Mouse (Mus musculus): ENCODE results near the gene Ap3m1. TPM values are rescaled to one million over a fixed set of nuclear protein-coding genes. Genes with fewer than 3 reads are reported as not detected.

Gene Ap3m1
- polyA plus RNA-seq, 1 experiment from 2014 or later, result 92.4 TPM

GRCm38 (mm10) chr14:21064321-21064720 lies 12.0 kb upstream of the Ap3m1 start:
- Histone ChIP-seq H3K4me3 (no peak overlapping the region), H3K4me2 (no peak overlapping the region)

GRCm38 (mm10) chr14:21062766-21063513 lies 10.6 kb upstream of the Ap3m1 start:
- H3K27me3 ChIP-seq, result no peaks in the 10 kb centered on the region
- no peak overlapping the region for H3K9ac ChIP-seq
- ATAC-seq (ENCODE audit: low FRiP score), result no peak
- WGBS, result 82% methylated on average over 5 of the region's 5 CpGs
- H3K36me3 ChIP-seq, result no peaks in the 10 kb centered on the region
- no peak overlapping the region for H3K27ac ChIP-seq
- H3K9me3 ChIP-seq, result no peaks in the 10 kb centered on the region
- H3K4me2 ChIP-seq, result no peak overlapping the region
- H3K4me1 ChIP-seq (replicated peaks), result no peaks in the 10 kb centered on the region
- no peak overlapping the region for H3K4me3 ChIP-seq

More at GRCm38 (mm10) chr14:21064321-21064720, 12.0 kb upstream of the Ap3m1 start:
- no peak overlapping the region for H3K9ac ChIP-seq
- no peaks in the 10 kb centered on the region for H3K9me3 ChIP-seq
- no peaks in the 10 kb centered on the region for H3K36me3 ChIP-seq
- H3K27ac ChIP-seq, result no peak overlapping the region
- ATAC-seq (ENCODE audit: low FRiP score), result no peak
- H3K27me3 ChIP-seq, result no peaks in the 10 kb centered on the region
- WGBS, result 66% methylated on average over 1 of the region's 1 CpGs
- H3K4me1 ChIP-seq (replicated peaks), result no peaks in the 10 kb centered on the region

- Histone ChIP-seq H3K36me3 (no peaks in the 10 kb centered on the region), H3K4me2 (no peak overlapping the region), H3K9me3 (no peaks in the 10 kb centered on the region), H3K9ac (no peak overlapping the region), H3K4me3 (no peak overlapping the region), H3K27ac (no peak overlapping the region), H3K4me1 (replicated peaks) (no peaks in the 10 kb centered on the region), H3K27me3 (no peaks in the 10 kb centered on the region)
- 92% methylated on average over 2 of the region's 2 CpGs for WGBS
- no peak for ATAC-seq (ENCODE audit: low FRiP score)
Observed at GRCm38 (mm10) chr14:21058972-21059371, 6.7 kb upstream of the Ap3m1 start.

GRCm38 (mm10) chr14:21053586-21053985 lies 1.3 kb upstream of the Ap3m1 start:
- Histone ChIP-seq H3K9me3 (no peaks in the 10 kb centered on the region), H3K4me1 (replicated peaks) (peaks cover 15% of the 10 kb centered on the region), H3K36me3 (no peaks in the 10 kb centered on the region), H3K27me3 (no peaks in the 10 kb centered on the region), H3K4me2 (peak overlapping the region; percentile 70), H3K27ac (no peak overlapping the region), H3K4me3 (no peak overlapping the region), H3K9ac (no peak overlapping the region)
- ATAC-seq (ENCODE audit: low FRiP score), result no peak
- WGBS, result 49% methylated on average over 7 of the region's 7 CpGs

GRCm38 (mm10) chr14:21053151-21053550 lies 843 bp upstream of the Ap3m1 start:
- no peaks in the 10 kb centered on the region for H3K27me3 ChIP-seq
- no peaks in the 10 kb centered on the region for H3K36me3 ChIP-seq
- peak overlapping the region; percentile 90 for H3K4me3 ChIP-seq
- H3K9ac ChIP-seq, result peak overlapping the region; percentile 91
- WGBS, result 12% methylated on average over 8 of the region's 8 CpGs
- H3K27ac ChIP-seq, result no peak overlapping the region
- ATAC-seq (ENCODE audit: low FRiP score), result no peak
- no peaks in the 10 kb centered on the region for H3K9me3 ChIP-seq
- peak overlapping the region; percentile 70 for H3K4me2 ChIP-seq
- peaks cover 15% of the 10 kb centered on the region for H3K4me1 ChIP-seq (replicated peaks)

GRCm38 (mm10) chr14:21052781-21053130 lies 448 bp upstream of the Ap3m1 start:
- Histone ChIP-seq H3K9me3 (no peaks in the 10 kb centered on the region), H3K27me3 (no peaks in the 10 kb centered on the region), H3K4me1 (replicated peaks) (peaks cover 15% of the 10 kb centered on the region), H3K36me3 (no peaks in the 10 kb centered on the region), H3K4me2 (peak overlapping the region; percentile 70), H3K9ac (peak overlapping the region; percentile 91), H3K27ac (peak overlapping the region; percentile 94), H3K4me3 (peak overlapping the region; percentile 90)
- WGBS, result under 1% methylated on average over 25 of the region's 25 CpGs
- peak; percentile 80 for ATAC-seq (ENCODE audit: low FRiP score)

GRCm38 (mm10) chr14:21051380-21052111 lies 762 bp downstream of the Ap3m1 start:
- Histone ChIP-seq H3K4me3 (peak overlapping the region; percentile 90), H3K4me2 (peak overlapping the region; percentile 70), H3K27ac (peak overlapping the region; percentile 94), H3K4me1 (replicated peaks) (peaks cover 15% of the 10 kb centered on the region), H3K36me3 (no peaks in the 10 kb centered on the region), H3K9ac (peak overlapping the region; percentile 91), H3K9me3 (no peaks in the 10 kb centered on the region), H3K27me3 (no peaks in the 10 kb centered on the region)
- 11% methylated on average over 28 of the region's 28 CpGs for WGBS
- peak; percentile 5; the same call in 1 of the 2 replicates for ATAC-seq (ENCODE audit: low FRiP score)

- peaks cover 15% of the 10 kb centered on the region for H3K4me1 ChIP-seq (replicated peaks)
- H3K27ac ChIP-seq, result no peak overlapping the region
- peak overlapping the region; percentile 70 for H3K4me2 ChIP-seq
- 79% methylated on average over 3 of the region's 3 CpGs for WGBS
- no peaks in the 10 kb centered on the region for H3K36me3 ChIP-seq
- ATAC-seq (ENCODE audit: low FRiP score), result no peak
- H3K27me3 ChIP-seq, result no peaks in the 10 kb centered on the region
- H3K9ac ChIP-seq, result no peak overlapping the region
- peak overlapping the region; percentile 90 for H3K4me3 ChIP-seq
- H3K9me3 ChIP-seq, result no peaks in the 10 kb centered on the region
Observed at GRCm38 (mm10) chr14:21050734-21051133, 1.6 kb downstream of the Ap3m1 start.

- ATAC-seq (ENCODE audit: low FRiP score), result no peak
- peaks cover 15% of the 10 kb centered on the region for H3K4me1 ChIP-seq (replicated peaks)
- H3K9ac ChIP-seq, result no peak overlapping the region
- no peak overlapping the region for H3K4me3 ChIP-seq
- no peak overlapping the region for H3K27ac ChIP-seq
- peaks cover 8% of the 10 kb centered on the region for H3K36me3 ChIP-seq
- H3K27me3 ChIP-seq, result no peaks in the 10 kb centered on the region
- H3K4me2 ChIP-seq, result no peak overlapping the region
- H3K9me3 ChIP-seq, result no peaks in the 10 kb centered on the region
Observed at GRCm38 (mm10) chr14:21048879-21049278, 3.4 kb downstream of the Ap3m1 start.

GRCm38 (mm10) chr14:21047840-21048239 lies 4.5 kb downstream of the Ap3m1 start:
- H3K4me2 ChIP-seq, result no peak overlapping the region
- H3K36me3 ChIP-seq, result peaks cover 11% of the 10 kb centered on the region
- no peak for ATAC-seq (ENCODE audit: low FRiP score)
- no peak overlapping the region for H3K9ac ChIP-seq
- no peak overlapping the region for H3K27ac ChIP-seq
- WGBS, result 91% methylated on average over 2 of the region's 2 CpGs
- H3K4me3 ChIP-seq, result no peak overlapping the region
- H3K27me3 ChIP-seq, result no peaks in the 10 kb centered on the region
- H3K4me1 ChIP-seq (replicated peaks), result peaks cover 10% of the 10 kb centered on the region
- no peaks in the 10 kb centered on the region for H3K9me3 ChIP-seq

- Histone ChIP-seq H3K4me2 (no peak overlapping the region), H3K4me1 (replicated peaks) (no peaks in the 10 kb centered on the region), H3K27me3 (no peaks in the 10 kb centered on the region), H3K9ac (no peak overlapping the region), H3K9me3 (no peaks in the 10 kb centered on the region), H3K27ac (no peak overlapping the region), H3K4me3 (no peak overlapping the region), H3K36me3 (peaks cover 52% of the 10 kb centered on the region)
- no peak for ATAC-seq (ENCODE audit: low FRiP score)
- WGBS, result 91% methylated on average over 4 of the region's 4 CpGs
Observed at GRCm38 (mm10) chr14:21039623-21040022, 12.7 kb downstream of the Ap3m1 start.

GRCm38 (mm10) chr14:21039077-21039476 lies 13.2 kb downstream of the Ap3m1 start:
- Histone ChIP-seq H3K4me1 (replicated peaks) (no peaks in the 10 kb centered on the region), H3K27ac (no peak overlapping the region), H3K4me2 (no peak overlapping the region), H3K27me3 (no peaks in the 10 kb centered on the region), H3K36me3 (peaks cover 54% of the 10 kb centered on the region), H3K9me3 (no peaks in the 10 kb centered on the region), H3K9ac (no peak overlapping the region), H3K4me3 (no peak overlapping the region)
- no peak for ATAC-seq (ENCODE audit: low FRiP score)
- 96% methylated on average over 12 of the region's 12 CpGs for WGBS

GRCm38 (mm10) chr14:21034791-21035190 lies 17.5 kb downstream of the Ap3m1 start:
- Histone ChIP-seq H3K4me3 (no peak overlapping the region), H3K9ac (no peak overlapping the region), H3K36me3 (peaks cover 78% of the 10 kb centered on the region), H3K4me1 (replicated peaks) (no peaks in the 10 kb centered on the region), H3K9me3 (no peaks in the 10 kb centered on the region), H3K4me2 (no peak overlapping the region), H3K27ac (no peak overlapping the region), H3K27me3 (no peaks in the 10 kb centered on the region)
- no peak for ATAC-seq (ENCODE audit: low FRiP score)
- 97% methylated on average over 3 of the region's 3 CpGs for WGBS
